Mouse (Mus musculus): ENCODE results near the gene Slc25a33.

The Slc25a33 gene

GRCm38 (mm10) chr4:149794966-149795477 lies 20.9 kb upstream of the Slc25a33 start:
- peak; percentile 52 for DNase-seq (ENCODE audit: low read depth, low spot score)

GRCm38 (mm10) chr4:149794010-149794338 lies 19.9 kb upstream of the Slc25a33 start:
- DNase-seq (ENCODE audit: low read depth, low spot score) = no peak

DNA sequence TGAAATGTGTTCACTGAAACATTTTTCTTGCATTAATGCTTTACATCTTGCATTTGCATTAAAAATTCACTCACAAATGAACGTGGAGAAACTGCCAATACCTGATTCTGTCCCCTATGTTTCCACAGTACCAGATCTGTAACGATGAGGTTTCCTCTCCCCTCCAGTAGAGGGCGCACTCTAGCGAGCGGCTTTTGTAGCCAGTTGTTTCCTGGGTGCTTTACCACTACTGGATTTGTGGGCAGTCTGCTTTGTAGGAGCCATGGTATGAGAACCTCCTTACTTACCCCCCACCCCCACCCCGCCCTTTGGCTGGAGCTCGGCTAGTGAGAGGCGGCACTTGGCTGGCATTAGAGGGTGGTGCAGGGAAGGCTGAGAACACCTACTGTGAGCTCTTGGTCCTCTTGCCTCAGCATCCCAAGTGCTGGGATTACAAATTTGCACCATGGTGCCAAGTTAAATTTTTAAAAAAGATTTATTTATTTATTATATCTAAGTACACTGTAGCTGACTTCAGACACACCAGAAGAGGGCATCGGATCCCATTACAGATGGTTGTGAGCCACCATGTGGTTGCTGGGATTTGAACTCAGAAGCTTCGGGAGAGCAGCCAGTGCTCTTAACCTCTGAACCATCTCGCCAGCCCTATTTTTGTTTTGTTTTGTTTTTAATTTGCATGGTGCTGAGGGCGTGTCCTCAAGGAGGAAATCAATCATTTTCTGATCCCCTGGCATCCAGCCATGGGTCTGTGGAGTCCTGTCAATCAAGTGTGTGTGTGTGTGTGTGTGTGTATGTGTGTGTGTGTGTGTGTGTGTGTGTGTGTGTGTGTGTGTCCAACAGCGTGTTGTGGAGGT lies 19.3 kb upstream of the Slc25a33 start:
- peak; percentile 54 for DNase-seq (ENCODE audit: low read depth, low spot score)

DNA sequence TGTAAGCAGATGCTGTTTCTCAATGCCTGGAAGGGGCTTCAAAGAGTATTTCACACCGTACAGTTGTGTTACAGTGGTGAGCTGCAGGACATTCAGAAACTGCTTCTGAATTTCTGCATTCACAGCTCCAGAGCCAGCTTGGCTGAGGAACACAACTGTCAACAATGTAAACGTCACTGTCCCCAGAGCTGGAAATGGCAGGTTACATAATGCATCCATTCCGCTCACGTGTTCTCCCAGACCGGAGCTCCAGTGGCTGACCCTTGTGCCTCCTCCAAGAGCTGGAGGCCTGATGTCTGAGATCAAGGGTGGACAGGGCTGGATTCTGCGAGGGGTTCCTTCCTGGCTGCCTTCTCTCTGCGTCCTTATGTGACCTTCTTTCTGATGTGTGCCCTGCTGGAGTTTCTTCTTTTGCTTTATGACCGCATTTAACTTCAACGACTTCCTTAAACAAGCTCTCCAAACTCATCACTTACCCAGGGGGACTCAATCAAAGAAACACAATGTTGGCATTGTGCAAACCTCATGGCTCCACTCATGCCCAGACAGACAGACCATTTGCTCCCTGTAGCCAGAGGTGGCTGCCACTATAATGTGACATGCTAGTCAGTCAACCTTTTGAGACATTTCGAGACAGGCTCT lies 18.2 kb upstream of the Slc25a33 start:
- DNase-seq (ENCODE audit: low read depth, low spot score) = no peak

DNA sequence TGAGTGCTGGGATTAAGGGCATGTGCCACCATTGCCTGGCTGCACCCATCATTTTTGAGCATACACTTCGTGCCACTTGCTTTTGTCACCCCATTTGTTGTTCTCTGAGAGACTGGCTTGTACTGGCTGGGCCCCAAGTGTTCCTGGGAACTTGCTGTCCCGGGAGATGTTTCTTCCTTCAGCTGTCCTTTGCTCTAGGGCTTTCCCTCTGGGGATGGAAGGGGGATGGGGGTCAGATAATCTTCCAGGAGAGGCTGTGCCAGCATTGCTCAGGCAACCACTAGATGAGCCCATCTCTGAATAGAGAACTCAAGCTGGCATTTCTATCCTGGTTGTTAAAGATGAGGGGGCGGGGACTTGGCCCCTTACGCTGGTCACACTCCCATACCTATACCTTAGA lies 17.4 kb upstream of the Slc25a33 start:
- no peak for DNase-seq (ENCODE audit: low read depth, low spot score)

- DNase-seq (ENCODE audit: low read depth, low spot score) = no peak
Measured at GRCm38 (mm10) chr4:149790969-149791368, 16.9 kb upstream of the Slc25a33 start.

DNA sequence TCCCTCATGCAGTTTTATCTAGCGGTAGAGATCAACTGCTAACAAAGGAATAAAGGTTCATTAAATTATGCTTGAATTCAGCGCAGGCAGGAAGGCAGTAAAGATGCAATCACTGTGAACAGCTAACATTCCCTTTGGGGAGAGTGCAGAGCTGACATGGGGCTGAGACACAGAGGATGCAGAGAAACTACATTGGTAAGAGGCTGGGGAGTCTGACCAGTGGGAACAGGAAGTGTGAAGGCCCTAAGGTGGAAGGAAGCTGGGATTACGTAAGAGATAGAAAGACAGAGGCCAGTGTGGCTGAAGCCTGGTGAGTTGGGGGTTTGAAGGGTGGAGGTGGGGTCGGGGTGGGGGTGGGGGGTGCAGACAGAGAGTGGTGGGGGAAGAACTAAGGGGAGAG lies 16.5 kb upstream of the Slc25a33 start:
- no peak for DNase-seq (ENCODE audit: low read depth, low spot score)

DNA sequence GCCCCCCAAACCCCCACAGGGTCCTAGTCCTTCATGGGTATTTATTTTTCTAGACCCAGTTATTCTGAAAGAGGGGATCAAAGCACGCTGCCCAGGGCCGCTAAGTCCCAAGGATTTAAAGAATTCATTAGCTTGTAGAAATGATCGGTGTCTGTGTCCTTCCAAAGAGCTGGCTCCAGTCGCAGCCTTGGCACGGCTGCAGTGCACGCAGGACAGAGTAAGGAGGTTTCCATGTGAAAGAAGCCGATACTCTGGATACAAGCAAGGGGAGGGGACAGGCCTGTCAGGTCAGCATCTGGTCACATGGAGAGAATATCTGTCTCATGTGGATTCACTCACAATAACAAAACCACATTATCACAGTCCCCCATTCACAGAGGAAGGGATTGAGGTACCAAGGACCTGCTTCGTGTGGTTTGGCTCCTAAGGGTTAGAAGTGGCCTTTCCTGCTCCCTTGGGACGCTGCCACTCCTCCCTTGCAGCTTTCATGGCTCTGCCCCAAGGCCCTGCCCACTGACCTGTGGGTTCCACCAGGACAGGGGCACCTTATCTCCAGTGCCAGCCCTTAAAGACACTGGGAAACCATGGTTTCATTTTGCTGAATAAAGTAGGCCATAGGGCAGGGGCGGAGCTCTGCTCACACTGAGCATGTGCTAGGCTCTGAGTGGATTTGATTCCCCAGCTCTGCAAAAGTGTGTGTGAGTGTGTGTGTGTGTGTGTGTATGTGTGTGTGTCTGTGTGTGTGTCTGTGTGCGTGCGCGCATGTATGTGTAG lies 15.5 kb upstream of the Slc25a33 start:
- no peak for DNase-seq (ENCODE audit: low read depth, low spot score)

- DNase-seq (ENCODE audit: low read depth, low spot score) = no peak
Measured at GRCm38 (mm10) chr4:149784901-149785300, 10.8 kb upstream of the Slc25a33 start.

GRCm38 (mm10) chr4:149784371-149784770 lies 10.3 kb upstream of the Slc25a33 start:
- DNase-seq (ENCODE audit: low read depth, low spot score) = no peak

GRCm38 (mm10) chr4:149782975-149783374 lies 8.9 kb upstream of the Slc25a33 start:
- no peak for DNase-seq (ENCODE audit: low read depth, low spot score)

DNA sequence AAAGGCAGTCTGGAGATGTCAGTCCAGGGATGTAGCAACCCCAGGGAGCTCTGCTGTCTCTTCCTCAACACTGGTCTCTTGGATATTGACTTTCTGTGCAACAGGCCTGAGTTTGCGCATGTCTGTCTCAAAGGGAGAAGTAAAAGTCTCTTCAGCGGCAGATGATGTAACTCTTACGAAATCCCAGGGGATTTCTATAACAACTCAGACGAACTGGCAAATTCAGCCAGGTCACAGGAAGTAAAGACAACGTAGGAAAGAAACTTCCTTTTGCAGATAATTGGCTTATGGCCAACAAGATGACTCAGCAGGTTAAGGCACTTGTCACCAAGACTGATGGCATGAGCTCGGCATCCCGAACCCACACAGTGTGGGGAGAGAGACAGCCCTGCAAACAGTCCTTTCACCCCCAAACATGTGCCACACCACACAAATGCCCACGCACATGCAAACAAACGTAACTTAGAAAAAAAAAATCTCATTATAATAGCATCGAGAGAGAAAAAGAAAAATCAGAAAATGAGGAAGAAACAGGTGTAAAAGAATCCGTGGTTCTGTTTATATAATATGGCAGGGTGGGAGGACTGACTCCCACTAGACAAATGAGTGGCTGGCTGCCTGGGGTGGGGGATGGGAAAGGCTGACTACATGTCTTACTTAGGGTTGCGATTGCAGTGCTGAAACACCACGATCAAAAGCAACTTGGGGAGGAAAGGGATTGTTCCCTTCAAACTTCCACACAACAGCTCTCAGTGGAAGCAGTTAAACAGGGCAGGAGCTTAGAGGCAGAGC lies 6.7 kb upstream of the Slc25a33 start:
- DNase-seq (ENCODE audit: low read depth, low spot score) = peak; percentile 68

- DNase-seq (ENCODE audit: low read depth, low spot score) = no peak
Measured at GRCm38 (mm10) chr4:149779966-149780365, 5.9 kb upstream of the Slc25a33 start.

GRCm38 (mm10) chr4:149777126-149777525 lies 3.0 kb upstream of the Slc25a33 start:
- DNase-seq (ENCODE audit: low read depth, low spot score) = no peak

DNA sequence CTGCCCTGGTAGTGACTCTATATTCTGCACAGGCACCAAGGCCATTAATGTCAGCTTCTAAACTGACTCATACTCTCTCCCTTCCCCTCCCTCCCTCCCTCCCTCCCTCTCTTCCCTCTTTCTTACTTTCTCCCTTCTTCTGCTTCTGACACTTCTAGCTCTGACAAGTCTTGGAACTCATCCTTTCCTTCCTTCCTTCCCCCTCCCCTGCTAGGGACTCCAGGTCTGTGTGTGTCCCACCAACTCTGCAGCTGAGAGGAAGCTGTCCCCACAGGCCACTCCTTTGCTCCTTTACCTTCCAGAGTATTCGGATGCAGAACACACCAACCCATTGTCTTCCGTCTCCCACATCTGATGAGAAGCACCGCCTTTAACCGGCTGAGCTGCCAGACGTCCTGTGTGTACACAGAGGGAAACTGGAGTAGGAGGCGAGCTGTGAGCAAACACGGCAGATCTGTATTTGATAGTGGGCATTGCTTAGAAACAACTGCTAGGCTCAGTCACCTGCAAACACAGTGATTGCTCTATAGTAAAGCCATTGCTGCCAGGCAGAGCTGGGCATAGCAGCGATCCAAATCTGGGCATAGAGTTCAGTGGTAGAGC lies 1.8 kb upstream of the Slc25a33 start:
- peak; percentile 44 for DNase-seq (ENCODE audit: low read depth, low spot score)

DNA sequence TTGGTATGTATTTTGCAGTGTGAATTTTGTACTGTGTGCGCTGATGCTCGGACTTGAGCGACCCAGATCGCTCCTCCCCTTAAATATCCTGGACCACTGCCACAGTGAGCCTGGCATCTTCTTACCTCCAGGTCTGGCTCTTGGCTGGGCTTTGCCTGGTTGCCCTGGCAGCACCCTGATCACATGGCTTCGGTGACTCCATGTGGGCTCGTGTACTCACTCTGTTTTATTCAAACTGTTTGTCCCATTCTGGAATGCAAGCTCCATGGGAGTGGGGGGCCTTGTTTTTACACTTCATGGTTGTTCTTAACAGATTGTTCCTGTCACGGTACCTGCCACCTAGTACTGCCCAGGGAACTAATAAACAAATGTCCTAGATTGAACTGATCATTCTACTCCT lies 1.3 kb upstream of the Slc25a33 start:
- DNase-seq (ENCODE audit: low read depth, low spot score) = no peak

GRCm38 (mm10) chr4:149773408-149774093 lies 526 bp downstream of the Slc25a33 start:
- DNase-seq (ENCODE audit: low read depth, low spot score) = peak; percentile 38

GRCm38 (mm10) chr4:149772394-149772793 lies 1.7 kb downstream of the Slc25a33 start:
- no peak for DNase-seq (ENCODE audit: low read depth, low spot score)

- no peak for DNase-seq (ENCODE audit: low read depth, low spot score)
Measured at GRCm38 (mm10) chr4:149765201-149765600, 8.9 kb downstream of the Slc25a33 start.

GRCm38 (mm10) chr4:149763335-149763734 lies 10.7 kb downstream of the Slc25a33 start:
- no peak for DNase-seq (ENCODE audit: low read depth, low spot score)

All from R1 (cell line).